Mouse (Mus musculus): ENCODE results near the gene Ykt6. TPM values are rescaled to one million over a fixed set of nuclear protein-coding genes. Genes with fewer than 3 reads are reported as not detected.
A peak's percentile ranks its signal among the peaks of the same experiment; 100 is the strongest.
"Not testable (repeated sequence)": the region's sequence is repeated elsewhere in the genome, so short reads cannot be mapped to it uniquely, and the experiment has no call there.

The Ykt6 gene
- total RNA-seq, 2 experiments from 2014 or later = 17.4 to 44.4 TPM

DNA sequence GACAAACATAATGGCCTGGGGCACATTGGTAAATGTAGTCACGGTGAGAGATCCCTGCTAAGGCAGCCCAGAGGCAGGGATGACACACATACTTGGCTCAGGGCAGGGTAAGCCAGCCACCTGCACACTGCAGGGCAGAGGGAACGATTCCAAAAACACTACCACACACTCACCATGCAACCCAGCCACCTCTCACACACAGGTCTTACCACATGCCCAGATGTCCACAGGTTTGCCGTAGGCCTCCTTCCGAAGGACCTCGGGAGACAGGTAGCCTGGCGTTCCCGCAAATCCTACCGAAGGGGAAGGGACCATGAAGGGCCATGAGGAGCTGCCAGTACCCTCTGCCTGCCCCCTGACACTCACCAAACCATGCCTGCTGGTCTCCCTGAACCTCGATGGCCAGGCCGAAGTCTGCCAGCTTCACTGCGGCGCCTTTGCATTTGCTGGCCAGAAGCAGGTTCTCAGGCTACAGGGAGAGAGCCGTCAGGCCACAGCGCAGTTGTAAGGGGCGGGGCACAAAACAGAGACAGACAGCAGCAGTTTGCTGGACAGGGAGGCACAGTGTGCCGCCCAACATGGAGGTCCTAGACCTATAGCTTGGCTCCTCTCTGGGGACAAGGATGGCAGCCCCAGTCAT lies 34.6 kb downstream of the Ykt6 start:
- no peak for ATAC-seq (replicated peaks; ENCODE audit: poor library complexity)

DNA sequence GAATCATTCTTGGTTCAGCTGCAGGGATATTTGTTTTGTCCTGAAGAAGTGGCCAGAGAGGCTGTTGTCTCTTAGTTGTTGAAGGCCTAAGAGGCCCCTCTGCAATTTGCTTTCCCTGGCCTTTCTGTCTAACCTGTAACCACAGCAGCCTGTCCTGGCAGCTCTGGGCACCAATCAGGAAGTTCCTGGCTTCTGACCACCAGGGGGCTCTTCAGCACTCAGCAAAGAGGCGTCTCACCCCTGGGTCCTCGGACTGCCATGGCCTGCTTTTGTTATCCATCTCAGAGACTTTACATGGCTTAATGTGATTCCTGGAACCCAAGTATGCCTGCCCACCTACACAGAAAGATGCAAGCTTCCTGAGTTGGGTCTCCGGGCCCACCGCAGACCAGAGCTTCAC lies 35.4 kb downstream of the Ykt6 start:
- ATAC-seq (replicated peaks; ENCODE audit: poor library complexity) = peak; percentile 83

DNA sequence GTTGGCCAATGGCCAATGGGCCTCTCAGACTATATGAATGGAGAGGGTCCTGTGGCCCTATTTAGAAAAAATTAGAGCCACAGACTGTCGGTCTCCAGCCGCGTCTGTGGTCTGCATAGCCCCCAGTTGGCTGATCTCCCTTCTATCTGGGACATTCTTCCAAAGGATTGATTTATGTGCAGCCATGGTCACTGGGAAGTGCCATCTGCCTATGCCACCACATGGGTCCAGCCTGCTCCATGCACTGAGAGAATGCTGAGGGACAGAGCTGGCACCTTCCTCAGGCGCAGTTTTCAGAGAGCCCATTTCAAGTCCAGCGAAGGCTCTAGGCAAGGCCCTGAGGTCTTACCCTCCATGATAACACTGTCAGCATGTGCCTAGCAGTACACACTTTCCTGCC lies 38.7 kb downstream of the Ykt6 start:
- ATAC-seq (replicated peaks; ENCODE audit: poor library complexity) = no peak

DNA sequence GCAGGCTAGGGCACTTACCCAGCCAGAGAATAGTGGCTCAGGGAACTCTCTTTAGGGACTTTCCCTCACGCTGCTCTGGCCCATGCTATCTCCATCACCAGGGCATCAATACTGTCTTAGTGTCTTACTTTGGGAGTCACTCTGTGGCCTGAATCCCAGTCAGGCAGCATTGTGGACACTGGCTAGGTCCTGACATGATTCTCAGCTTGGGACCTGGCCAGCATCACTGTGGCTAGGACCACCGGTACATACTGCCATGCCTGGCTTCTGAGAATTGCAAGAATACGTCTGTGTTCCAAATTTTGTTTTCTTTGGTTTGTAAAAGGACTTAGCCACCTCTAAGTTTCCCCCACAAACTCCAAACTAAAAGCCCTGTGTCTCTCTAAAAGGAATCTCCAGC lies 39.4 kb downstream of the Ykt6 start:
- no peak for ATAC-seq (replicated peaks; ENCODE audit: poor library complexity)

DNA sequence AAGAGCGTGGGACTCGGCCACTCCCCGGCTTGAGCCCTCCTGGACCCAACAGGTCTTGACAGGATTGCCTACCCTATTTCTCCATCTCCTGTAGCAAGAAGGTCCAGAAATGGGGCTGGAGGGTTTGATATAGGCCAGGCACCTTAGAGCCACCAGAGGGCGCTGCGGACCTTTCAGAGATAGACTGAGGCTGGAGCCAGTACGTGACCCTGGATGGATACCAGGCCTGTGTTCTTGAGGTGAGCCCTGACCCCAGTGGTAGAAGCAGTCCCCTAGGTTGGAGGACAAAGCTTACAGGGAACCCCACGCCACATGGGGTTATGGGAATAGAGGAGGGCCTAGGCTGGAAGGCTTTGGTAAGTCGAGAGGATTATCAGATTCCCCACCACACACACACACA lies 40.5 kb downstream of the Ykt6 start:
- ATAC-seq (replicated peaks; ENCODE audit: poor library complexity) = peak; percentile 81

DNA sequence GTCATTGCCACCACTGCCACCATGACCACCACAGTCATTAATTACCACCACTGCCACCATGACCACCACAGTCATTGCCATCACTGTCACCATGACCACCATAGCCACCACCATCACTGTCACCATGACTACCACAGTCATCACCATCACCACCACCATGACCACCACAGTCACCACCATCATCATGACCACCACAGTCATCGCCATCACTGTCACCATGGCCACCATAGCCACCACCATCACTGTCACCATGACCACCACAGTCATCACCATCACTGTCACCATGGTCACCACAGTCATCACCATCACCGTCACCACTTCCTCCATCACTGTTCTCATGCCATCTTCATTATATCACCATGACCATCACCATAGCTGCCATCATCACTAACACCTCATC lies 43.0 kb downstream of the Ykt6 start:
- no peak for ATAC-seq (replicated peaks; ENCODE audit: poor library complexity)

DNA sequence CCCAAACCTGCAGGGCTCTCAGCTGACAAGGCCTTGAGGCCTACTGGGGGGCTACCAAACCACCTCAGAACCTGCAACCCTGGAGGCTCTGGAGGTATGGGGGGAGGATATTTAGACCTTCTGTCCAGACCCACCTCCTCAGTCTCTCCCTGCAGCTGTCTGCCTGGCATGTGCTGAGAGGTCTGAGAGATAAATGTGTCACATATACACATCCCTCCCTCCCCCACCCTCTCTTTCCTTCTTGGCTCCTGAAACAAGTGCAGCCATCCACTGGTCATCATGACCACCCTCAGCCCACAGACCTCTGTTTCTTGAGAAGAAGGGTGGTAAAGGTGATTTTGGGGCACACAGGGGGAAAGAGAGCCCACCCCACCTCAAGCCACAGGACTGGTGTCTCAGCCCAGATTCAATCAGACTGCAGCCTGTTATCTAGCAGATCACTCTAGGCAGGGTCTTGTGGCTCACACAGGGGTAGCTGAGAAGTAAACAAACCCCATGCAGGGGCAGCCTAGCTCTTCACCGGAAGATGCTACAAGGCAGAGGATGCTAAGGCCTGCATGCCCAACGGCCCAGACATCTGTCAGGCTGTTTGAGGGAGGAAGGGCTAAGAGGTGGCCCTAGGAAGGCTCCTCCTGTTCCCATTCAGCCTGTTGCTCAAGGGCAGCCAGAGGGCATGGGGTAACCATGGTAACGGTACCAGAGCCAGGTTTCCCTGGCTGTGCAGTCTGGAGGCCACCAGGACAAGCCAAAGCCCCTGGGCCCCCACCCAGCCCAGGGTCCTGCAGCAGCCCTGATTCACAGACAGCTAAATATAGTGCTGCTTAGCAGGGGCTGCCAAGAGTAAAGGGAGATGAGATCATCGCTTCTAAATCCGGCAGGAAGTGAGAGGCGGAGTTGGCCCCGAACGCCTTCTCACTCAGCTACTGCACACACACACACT lies 44.6 kb downstream of the Ykt6 start:
- peak; percentile 57 for ATAC-seq (replicated peaks; ENCODE audit: poor library complexity)

DNA sequence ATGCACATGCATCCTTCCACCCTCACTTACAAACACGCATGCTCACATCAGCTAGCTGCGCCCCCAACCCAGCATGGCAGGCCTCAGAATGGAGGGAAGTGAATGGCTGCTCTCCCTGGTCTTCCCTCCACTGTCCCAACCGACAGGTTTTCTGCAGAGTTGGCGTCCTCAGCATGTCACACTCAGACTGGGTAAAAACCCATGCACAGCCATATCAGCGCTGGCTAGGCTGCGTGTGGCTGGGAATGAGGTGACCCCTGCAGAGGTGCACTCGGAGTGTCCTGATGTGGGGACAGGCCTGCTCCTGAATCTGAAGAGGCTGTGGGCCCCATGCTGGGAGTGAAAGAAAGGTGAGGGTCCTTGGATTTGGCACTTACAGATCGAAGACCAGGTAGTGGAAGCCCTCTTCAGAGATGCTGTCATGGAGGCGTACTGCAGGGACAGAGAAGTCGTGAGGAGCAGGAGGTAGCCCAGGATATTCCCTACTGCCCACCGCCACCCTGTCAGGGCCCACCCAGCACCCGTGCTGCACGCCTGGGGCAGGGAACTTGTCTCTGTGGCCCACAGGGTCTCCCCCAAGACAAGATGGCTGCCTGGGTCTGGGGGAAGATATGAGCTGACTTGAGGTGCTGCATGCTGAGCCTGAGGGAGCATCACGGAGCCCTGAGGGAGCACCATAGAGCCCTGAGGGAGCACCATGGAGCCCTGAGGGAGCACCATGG lies 45.6 kb downstream of the Ykt6 start:
- ATAC-seq (replicated peaks; ENCODE audit: poor library complexity) = no peak

DNA sequence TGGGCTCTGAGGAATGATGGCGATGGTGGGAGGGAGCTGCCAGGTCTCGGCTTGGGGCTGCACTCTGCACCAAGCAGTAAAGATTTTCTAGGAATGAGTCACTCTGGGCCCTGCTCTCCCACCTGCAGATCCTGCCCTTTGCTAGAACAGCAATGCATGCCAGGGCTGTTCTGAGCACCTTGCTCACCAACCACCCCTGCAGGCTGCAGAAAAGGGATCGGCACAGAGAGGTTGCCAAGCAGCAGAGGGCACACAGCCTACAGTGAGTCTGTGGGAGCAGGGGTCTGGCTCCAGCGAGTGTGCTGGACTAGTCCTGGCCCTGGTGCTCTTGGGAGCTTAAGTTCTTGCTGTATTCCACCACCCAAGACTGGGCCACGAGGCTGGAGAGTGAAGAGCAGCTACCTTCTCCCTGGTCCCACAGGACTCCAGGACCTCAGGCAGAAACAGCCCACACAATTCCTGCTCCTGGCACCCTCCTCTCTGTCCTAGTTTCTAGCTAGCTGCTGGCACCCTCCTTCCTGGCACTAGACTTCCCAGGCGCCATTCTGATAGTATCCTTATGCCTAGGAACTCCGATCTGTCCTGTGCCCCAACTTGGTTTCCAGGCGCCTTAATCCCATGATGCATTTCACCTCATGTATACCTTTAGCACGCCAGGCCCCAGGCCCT lies 46.6 kb downstream of the Ykt6 start:
- ATAC-seq (replicated peaks; ENCODE audit: poor library complexity) = no peak

DNA sequence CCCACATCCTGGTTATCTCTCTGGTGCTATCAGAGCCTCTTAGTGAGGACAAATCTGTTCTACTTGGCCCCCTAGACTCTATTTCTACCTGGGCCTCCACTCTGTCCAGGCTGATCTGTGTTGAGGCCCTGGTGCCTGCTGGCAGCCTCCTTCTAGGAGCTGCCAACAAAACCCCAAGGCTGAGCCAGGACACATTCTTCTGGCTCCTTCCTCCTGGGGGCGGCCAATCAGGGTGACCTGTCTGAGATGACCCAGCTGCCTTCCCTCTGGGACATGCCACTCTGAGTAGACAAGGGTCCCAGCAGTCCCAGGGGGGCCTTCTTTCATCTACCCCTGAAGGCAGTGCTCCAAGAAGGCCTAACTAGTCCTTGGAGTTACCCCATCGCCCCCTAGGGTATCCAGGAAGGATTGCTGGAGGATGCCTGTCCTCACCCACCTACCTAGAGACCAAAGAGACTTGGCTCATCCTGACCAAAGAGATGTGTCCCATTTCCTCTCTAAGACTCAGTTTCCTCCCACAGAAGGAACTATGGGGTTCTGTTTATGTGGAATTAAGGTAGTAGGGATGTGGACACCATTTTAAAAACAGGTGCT lies 47.6 kb downstream of the Ykt6 start:
- 0 out of 2 replicates have a peak, but pooled peaks have one; percentile 31 for ATAC-seq (replicated peaks; ENCODE audit: poor library complexity)

DNA sequence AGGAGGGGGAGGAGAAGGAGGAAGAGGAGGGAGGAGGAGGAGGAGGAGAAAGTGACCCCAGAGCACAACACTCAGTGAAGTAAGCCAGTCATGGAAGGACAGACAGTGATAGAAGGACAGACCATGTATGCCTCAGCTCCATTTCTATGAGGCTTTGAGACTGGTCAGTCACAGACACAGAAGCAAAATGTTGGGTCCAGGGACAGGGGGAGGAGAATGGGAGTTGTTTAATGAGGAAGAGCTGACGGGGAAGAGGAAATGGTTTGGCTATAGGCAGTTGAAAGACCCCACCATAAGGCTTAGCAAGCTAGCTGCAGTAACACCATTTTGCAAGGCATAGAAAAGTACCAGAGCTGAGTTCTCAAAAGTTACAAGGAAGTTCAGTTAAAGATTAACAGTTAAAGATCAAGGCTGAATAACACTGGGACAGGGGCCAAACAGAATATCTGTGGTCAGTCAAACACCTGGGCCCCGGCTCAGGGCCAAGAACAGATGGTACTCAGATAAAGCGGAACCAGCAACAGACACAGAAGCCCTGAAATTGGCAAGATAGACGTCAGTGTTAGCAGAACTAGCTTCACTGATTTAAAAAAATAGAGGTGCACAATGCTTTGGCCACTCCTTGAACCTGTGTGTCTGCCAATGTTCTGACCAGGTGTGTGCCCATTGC lies 50.0 kb downstream of the Ykt6 start:
- ATAC-seq (replicated peaks; ENCODE audit: poor library complexity) = peak; percentile 54

DNA sequence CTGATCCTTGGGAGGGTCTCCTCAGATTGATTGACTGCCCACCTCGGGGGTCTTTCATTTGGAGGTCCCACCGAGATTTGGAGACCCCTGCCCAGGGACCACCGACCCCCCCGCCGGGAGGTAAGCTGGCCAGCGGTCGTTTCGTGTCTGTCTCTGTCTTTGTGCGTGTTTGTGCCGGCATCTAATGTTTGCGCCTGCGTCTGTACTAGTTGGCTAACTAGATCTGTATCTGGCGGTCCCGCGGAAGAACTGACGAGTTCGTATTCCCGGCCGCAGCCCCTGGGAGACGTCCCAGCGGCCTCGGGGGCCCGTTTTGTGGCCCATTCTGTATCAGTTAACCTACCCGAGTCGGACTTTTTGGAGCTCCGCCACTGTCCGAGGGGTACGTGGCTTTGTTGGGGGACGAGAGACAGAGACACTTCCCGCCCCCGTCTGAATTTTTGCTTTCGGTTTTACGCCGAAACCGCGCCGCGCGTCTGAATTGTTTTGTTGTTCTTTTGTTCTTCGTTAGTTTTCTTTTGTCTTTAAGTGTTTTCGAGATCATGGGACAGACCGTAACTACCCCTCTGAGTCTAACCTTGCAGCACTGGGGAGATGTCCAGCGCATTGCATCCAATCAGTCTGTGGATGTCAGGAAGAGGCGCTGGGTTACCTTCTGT lies 51.0 kb downstream of the Ykt6 start:
- ATAC-seq (replicated peaks; ENCODE audit: poor library complexity) = not testable (repeated sequence)

DNA sequence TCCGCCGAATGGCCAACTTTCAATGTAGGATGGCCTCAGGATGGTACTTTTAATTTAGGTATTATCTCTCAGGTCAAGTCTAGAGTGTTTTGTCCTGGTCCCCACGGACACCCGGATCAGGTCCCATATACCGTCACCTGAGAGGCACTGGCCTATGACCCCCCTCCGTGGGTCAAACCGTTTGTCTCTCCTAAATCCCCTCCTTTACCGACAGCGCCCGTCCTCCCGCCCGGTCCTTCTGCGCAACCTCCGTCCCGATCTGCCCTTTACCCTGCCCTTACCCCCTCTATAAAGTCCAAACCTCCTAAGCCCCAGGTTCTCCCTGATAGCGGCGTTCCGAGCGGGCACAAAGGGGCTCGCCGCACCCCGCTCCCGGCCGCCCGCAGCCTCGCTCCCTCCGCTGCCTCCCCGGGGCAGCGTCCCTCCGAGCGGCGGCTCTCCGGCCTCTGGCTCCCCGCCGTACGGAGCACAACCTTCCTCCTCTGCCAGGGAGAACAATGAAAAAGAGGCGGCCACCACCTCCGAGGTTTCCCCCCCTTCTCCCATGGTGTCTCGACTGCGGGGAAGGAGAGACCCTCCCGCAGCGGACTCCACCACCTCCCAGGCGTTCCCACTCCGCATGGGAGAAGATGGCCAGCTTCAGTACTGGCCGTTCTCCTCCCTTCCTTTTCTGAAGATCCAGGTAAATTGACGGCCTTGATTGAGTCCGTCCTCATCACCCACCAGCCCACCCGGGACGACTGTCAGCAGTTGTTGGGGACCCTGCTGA lies 51.7 kb downstream of the Ykt6 start:
- ATAC-seq (replicated peaks; ENCODE audit: poor library complexity) = not testable (repeated sequence)

DNA sequence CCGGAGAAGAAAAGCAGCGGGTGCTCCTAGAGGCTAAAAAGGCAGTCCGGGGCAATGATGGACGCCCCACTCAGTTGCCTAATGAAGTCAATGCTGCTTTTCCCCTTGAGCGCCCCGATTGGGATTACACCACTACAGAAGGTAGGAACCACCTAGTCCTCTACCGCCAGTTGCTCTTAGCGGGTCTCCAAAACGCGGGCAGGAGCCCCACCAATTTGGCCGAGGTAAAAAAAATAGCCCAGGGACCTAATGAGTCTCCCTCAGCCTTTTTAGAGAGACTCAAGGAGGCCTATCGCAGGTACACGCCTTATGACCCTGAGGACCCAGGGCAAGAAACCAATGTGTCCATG lies 52.3 kb downstream of the Ykt6 start:
- ATAC-seq (replicated peaks; ENCODE audit: poor library complexity) = not testable (repeated sequence)

DNA sequence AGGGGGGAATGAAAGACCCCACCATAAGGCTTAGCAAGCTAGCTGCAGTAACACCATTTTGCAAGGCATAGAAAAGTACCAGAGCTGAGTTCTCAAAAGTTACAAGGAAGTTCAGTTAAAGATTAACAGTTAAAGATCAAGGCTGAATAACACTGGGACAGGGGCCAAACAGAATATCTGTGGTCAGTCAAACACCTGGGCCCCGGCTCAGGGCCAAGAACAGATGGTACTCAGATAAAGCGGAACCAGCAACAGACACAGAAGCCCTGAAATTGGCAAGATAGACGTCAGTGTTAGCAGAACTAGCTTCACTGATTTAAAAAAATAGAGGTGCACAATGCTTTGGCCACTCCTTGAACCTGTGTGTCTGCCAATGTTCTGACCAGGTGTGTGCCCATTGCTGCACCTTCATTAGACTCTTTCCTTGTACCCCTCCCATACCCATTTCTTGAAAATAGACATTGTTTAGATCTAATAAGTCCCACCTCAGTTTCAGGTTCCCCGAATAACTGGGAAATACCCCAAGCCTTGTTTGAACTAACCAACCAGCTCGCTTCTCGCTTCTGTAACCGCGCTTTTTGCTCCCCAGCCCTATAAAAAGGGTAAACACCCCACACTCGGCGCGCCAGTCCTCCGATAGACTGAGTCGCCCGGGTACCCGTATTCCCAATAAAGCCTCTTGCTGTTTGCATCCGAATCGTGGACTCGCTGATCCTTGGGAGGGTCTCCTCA lies 55.4 kb downstream of the Ykt6 start:
- ATAC-seq (replicated peaks; ENCODE audit: poor library complexity) = 0 out of 2 replicates have a peak, but pooled peaks have one; percentile 26

DNA sequence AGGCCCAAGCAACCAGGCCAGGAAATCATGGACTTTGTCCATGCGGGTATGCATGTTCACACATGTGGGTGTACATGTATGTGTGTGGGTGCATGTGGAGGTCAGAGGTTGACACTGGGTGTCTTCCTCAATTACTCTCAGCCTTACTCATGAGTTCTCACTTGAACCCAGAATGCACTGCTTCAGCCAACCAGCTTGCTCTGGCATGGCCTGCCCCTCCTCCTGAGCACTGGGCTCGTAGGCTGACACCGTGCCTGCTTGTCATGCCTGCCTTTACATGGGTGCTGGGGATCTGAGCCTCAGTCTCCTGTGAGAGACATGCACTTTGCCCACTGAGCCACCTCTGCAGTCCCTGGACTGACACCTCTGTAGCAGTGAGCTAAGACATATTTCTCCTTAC lies 56.4 kb downstream of the Ykt6 start:
- ATAC-seq (replicated peaks; ENCODE audit: poor library complexity) = no peak

DNA sequence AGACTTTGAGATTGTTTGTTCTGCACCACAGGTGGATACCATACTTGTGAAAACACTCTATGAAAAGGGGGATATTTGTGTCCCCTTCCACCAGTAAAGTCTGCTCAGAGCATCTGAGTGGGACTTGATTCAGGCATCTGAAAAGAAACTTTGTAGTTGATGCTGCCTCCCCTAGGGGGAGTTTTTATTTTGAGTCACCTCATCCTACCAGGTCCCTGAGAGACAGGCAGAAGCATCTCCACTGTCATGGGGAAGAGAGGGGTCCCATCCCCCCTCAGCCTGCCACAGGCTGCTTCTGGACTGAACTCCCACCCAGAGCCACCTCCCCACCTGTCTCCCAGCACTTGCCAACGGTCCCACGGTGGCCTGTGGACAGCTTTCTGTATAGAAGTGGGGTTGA lies 57.9 kb downstream of the Ykt6 start:
- ATAC-seq (replicated peaks; ENCODE audit: poor library complexity) = peak; percentile 63; the same call in 1 of the 2 replicates

DNA sequence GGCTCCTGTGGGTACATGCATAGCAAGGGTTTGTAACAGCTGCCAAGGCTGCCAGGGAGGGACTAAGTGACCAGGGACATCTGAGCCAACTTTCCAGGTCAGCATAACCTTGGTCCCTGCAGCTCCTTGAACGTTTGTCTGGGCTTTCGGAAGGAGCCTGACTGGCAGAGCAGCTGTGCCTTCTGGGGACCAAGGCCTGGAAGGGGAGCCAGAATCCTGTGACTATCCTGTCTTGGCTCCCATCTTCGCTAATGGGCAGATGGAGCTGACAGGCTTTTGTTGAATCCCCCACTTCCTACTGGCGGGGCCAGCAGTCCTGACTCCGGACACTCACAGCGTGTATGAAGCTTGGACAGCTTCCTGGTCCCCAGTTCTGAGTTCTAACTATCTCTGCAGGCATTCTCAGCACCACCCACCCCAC lies 59.5 kb downstream of the Ykt6 start:
- no peak for ATAC-seq (replicated peaks; ENCODE audit: poor library complexity)
